Mouse (Mus musculus) hindbrain, embryonic 12.5 days (tissue): ENCODE data around the gene Mkrn3. TPM values are rescaled to one million over a fixed set of nuclear protein-coding genes. Genes with fewer than 3 reads are reported as not detected.
A peak's percentile ranks its signal among the peaks of the same experiment; 100 is the strongest.

Experiments used
- ATAC-seq: fragments of 200-750 bp; cut with Nextera tagmentation; 2 replicates; pipeline ENCODE4 v1.8.0; 2017; ENCODE audit warnings: moderate TSS enrichment; ENCODE audit not compliant: low FRiP score
- H3K27ac ChIP-seq: fragments of 300-500 bp; sonication (generic); 2 replicates; pipeline ENCODE4 v1.5.1; 2016; ENCODE audit warnings: mild to moderate bottlenecking
- H3K27me3 ChIP-seq: fragments of 300-500 bp; sonication (generic); 2 replicates; pipeline ENCODE4 v1.6.1; 2016; ENCODE audit warnings: mild to moderate bottlenecking
- H3K36me3 ChIP-seq: fragments of 300-500 bp; sonication (generic); 2 replicates; pipeline ENCODE4 v1.6.1; 2016; ENCODE audit warnings: mild to moderate bottlenecking
- H3K4me1 ChIP-seq: fragments of 300-500 bp; sonication (generic); 2 replicates; pipeline ENCODE4 v1.6.1; 2016
- H3K4me2 ChIP-seq: fragments of 300-500 bp; sonication (generic); replicated peaks from 2 replicates; pipeline ENCODE4 v1.6.1; 2016; ENCODE audit warnings: mild to moderate bottlenecking
- H3K4me3 ChIP-seq: fragments of 300-500 bp; sonication (generic); 2 replicates; pipeline ENCODE4 v1.5.1; 2016; ENCODE audit warnings: mild to moderate bottlenecking
- H3K9ac ChIP-seq: fragments of 300-500 bp; sonication (generic); 2 replicates; pipeline ENCODE4 v1.6.1; 2016; ENCODE audit warnings: mild to moderate bottlenecking, moderate library complexity
- H3K9me3 ChIP-seq: fragments of 300-500 bp; sonication (generic); replicated peaks from 2 replicates; pipeline ENCODE4 v1.6.1; 2016; ENCODE audit warnings: mild to moderate bottlenecking
- WGBS: fragments of 180-500 bp; shearing (Covaris S2); methylation state at CpG from one replicate; pipeline ENCODE4 v1.1.7; 2016; 5-methylcytosine and 5-hydroxymethylcytosine counted together
- polyA plus RNA-seq: library from polyadenylated mRNA; unstranded; fragments of >200 nt; fragmentation: Nextera tagmentation; extraction: Ambion mirVana; gene quantifications from 2 replicates; pipeline ENCODE4 v1.2.1, GENCODE M21; 2016

Mkrn3 gene
- polyA plus RNA-seq: 19.1 and 21.0 TPM in 2 replicates

GRCm38 (mm10) chr7:62419493-62420360 is at the start of gene Mkrn3:
Gene Mkrn3 (minus strand): TSS chr7:62420139.
- Histone ChIP-seq H3K9me3 (peaks cover 10% of the 10 kb centered on the region), H3K27ac (peak within 1 kb of the TSS; percentile 93), H3K27me3 (no peaks in the 10 kb centered on the region), H3K4me3 (peak within 1 kb of the TSS; percentile 72), H3K9ac (peak within 1 kb of the TSS; percentile 89), H3K36me3 (no peaks in the 10 kb centered on the region), H3K4me1 (no peaks in the 10 kb centered on the region), H3K4me2 (peak within 1 kb of the TSS; percentile 66)
- WGBS: 21% methylated on average over 49 of the region's 49 CpGs
- peak; percentile 90 for ATAC-seq

GRCm38 (mm10) chr7:62463878-62464755 is 44.2 kb upstream of the Mkrn3 start, which contains the start of gene Peg12:
Gene Peg12 (minus strand): TSS chr7:62464510.
- Histone ChIP-seq H3K9ac (peak within 1 kb of the TSS; percentile 87), H3K4me2 (peak within 1 kb of the TSS; percentile 57), H3K27ac (peak within 1 kb of the TSS; percentile 89), H3K36me3 (no peaks in the 10 kb centered on the region), H3K9me3 (peaks cover 23% of the 10 kb centered on the region), H3K4me1 (0 out of 2 replicates have a peak, but pooled peaks cover 2% of the 10 kb centered on the region), H3K27me3 (no peaks in the 10 kb centered on the region), H3K4me3 (peak within 1 kb of the TSS; percentile 68)
- 16% methylated on average over 74 of the region's 82 CpGs for WGBS
- ATAC-seq: peak; percentile 72

GRCm38 (mm10) chr7:62463007-62463877 is 43.3 kb upstream of the Mkrn3 start:
- peak; percentile 26; the same call in 1 of the 2 replicates for ATAC-seq
- Histone ChIP-seq H3K27ac (peak overlapping the region; percentile 89), H3K9me3 (peaks cover 23% of the 10 kb centered on the region), H3K36me3 (no peaks in the 10 kb centered on the region), H3K4me3 (peak overlapping the region; percentile 68), H3K4me1 (0 out of 2 replicates have a peak, but pooled peaks cover 2% of the 10 kb centered on the region), H3K27me3 (no peaks in the 10 kb centered on the region), H3K9ac (peak overlapping the region; percentile 87), H3K4me2 (peak overlapping the region; percentile 57)
- WGBS: 24% methylated on average over 55 of the region's 55 CpGs

- ATAC-seq: peak; percentile 85
- WGBS: 28% methylated on average over 13 of the region's 13 CpGs
- peak overlapping the region; percentile 89 for H3K27ac ChIP-seq
- H3K9ac ChIP-seq: peak overlapping the region; percentile 47
- no peaks in the 10 kb centered on the region for H3K27me3 ChIP-seq
- 0 out of 2 replicates have a peak, but pooled peaks cover 2% of the 10 kb centered on the region for H3K4me1 ChIP-seq
- peaks cover 23% of the 10 kb centered on the region for H3K9me3 ChIP-seq
- H3K4me2 ChIP-seq: peak overlapping the region; percentile 57
- H3K4me3 ChIP-seq: peak overlapping the region; percentile 68
- H3K36me3 ChIP-seq: no peaks in the 10 kb centered on the region
These were observed 42.5 kb upstream of the Mkrn3 start for GRCm38 (mm10) chr7:62462229-62463006.

- Histone ChIP-seq H3K9me3 (0 out of 2 replicates have a peak, but pooled peaks cover 3% of the 10 kb centered on the region), H3K4me3 (no peak overlapping the region), H3K27ac (no peak overlapping the region), H3K27me3 (no peaks in the 10 kb centered on the region), H3K4me1 (no peaks in the 10 kb centered on the region), H3K36me3 (no peaks in the 10 kb centered on the region), H3K9ac (no peak overlapping the region), H3K4me2 (no peak overlapping the region)
- 17% methylated on average over 2 of the region's 2 CpGs for WGBS
- no peak for ATAC-seq
These were observed 32.4 kb upstream of the Mkrn3 start for GRCm38 (mm10) chr7:62452353-62452752.

GRCm38 (mm10) chr7:62445431-62446165 is 25.7 kb upstream of the Mkrn3 start:
- peaks cover 4% of the 10 kb centered on the region for H3K9me3 ChIP-seq
- ATAC-seq: peak; percentile 80

GRCm38 (mm10) chr7:62436394-62436793 is 16.5 kb upstream of the Mkrn3 start:
- no peak overlapping the region for H3K9ac ChIP-seq
- no peaks in the 10 kb centered on the region for H3K36me3 ChIP-seq
- no peak overlapping the region for H3K4me3 ChIP-seq
- H3K9me3 ChIP-seq: no peaks in the 10 kb centered on the region; the same call in 1 of the 2 replicates
- H3K27ac ChIP-seq: no peak overlapping the region
- no peak for ATAC-seq
- no peaks in the 10 kb centered on the region for H3K4me1 ChIP-seq
- H3K27me3 ChIP-seq: no peaks in the 10 kb centered on the region
- 56% methylated on average over 2 of the region's 2 CpGs for WGBS
- no peak overlapping the region for H3K4me2 ChIP-seq

More at GRCm38 (mm10) chr7:62445431-62446165, 25.7 kb upstream of the Mkrn3 start:
- no peak overlapping the region for H3K4me3 ChIP-seq
- H3K27ac ChIP-seq: peak overlapping the region; percentile 57
- no peaks in the 10 kb centered on the region for H3K36me3 ChIP-seq
- H3K9ac ChIP-seq: no peak overlapping the region
- no peaks in the 10 kb centered on the region for H3K4me1 ChIP-seq
- no peaks in the 10 kb centered on the region for H3K27me3 ChIP-seq
- no peak overlapping the region for H3K4me2 ChIP-seq

GRCm38 (mm10) chr7:62433243-62433642 is 13.3 kb upstream of the Mkrn3 start:
- 24% methylated on average over 3 of the region's 3 CpGs for WGBS
- Histone ChIP-seq H3K4me2 (no peak overlapping the region), H3K9me3 (no peaks in the 10 kb centered on the region; the same call in 1 of the 2 replicates), H3K9ac (no peak overlapping the region), H3K27me3 (no peaks in the 10 kb centered on the region), H3K4me1 (no peaks in the 10 kb centered on the region), H3K27ac (no peak overlapping the region), H3K36me3 (no peaks in the 10 kb centered on the region), H3K4me3 (no peak overlapping the region)
- ATAC-seq: no peak

GRCm38 (mm10) chr7:62428337-62428736 is 8.4 kb upstream of the Mkrn3 start:
- Histone ChIP-seq H3K4me1 (no peaks in the 10 kb centered on the region; the same call in 1 of the 2 replicates), H3K27ac (no peak overlapping the region), H3K9me3 (no peaks in the 10 kb centered on the region; the same call in 1 of the 2 replicates), H3K36me3 (no peaks in the 10 kb centered on the region), H3K9ac (no peak overlapping the region), H3K4me2 (0 out of 2 replicates have a peak overlapping the region, but pooled peaks have one; percentile 12), H3K27me3 (no peaks in the 10 kb centered on the region), H3K4me3 (no peak overlapping the region)
- no peak for ATAC-seq
- 22% methylated on average over 8 of the region's 8 CpGs for WGBS

- ATAC-seq: peak; percentile 59
- H3K9ac ChIP-seq: 0 out of 2 replicates have a peak overlapping the region, but pooled peaks have one; percentile 13
- WGBS: 35% methylated on average over 4 of the region's 4 CpGs
These were observed 3.3 kb upstream of the Mkrn3 start for GRCm38 (mm10) chr7:62423210-62423609.

More at GRCm38 (mm10) chr7:62423210-62423609, 3.3 kb upstream of the Mkrn3 start:
- Histone ChIP-seq H3K9me3 (peaks cover 10% of the 10 kb centered on the region), H3K4me2 (peak overlapping the region; percentile 38), H3K4me3 (peak overlapping the region; percentile 24; the same call in 1 of the 2 replicates), H3K27ac (peak overlapping the region; percentile 80), H3K4me1 (no peaks in the 10 kb centered on the region; the same call in 1 of the 2 replicates), H3K36me3 (no peaks in the 10 kb centered on the region), H3K27me3 (no peaks in the 10 kb centered on the region)
